In the genomic region with DNA sequence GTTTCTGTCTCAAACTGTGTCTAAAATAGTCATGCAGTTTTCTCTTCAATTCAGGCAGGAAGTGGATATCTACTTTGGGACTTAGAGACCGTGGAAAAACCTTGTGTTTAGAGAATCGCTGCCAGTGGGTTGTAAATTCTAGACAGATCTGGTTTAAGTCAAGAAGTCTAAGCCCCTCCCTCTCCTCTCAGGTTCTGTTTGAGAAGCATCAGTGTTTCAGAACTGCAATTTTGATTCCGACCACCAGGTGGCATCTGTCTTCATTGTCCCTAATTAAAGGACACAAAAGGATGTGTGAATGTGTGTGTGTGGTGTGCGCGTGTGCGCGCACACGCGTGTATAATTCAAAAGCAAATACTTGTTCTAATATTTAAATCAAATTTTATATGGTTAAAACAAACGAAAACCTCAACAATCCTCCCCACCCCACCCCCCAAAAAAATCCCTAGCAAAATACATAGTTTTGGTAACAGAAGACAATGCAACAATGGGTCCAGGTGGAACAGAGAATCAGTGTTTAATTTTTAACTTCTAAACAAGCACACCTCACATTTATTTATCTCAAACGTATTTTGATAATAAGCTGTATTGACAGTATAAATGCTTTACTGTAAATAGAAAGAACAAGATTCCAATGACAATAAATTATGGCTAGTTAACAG, we compare ENCODE assay signal across 8 mouse cellular contexts. TPM values are rescaled to one million over a fixed set of nuclear protein-coding genes. Genes with fewer than 3 reads are reported as not detected.
DNase-seq lines count a peak whose midpoint lies in the region; ATAC-seq lines count a peak whose summit lies in the region.

No protein-coding gene starts in this region.

- no peak overlapping the region for H3K27ac ChIP-seq in limb, embryonic 10.5 days
- H3K27ac ChIP-seq in midbrain, embryonic 16.5 days (ENCODE audit: low read length) = no peak overlapping the region

- H3K9me3 ChIP-seq in limb, embryonic 10.5 days (replicated peaks) = no peaks in the 10 kb centered on the region
- no peaks in the 10 kb centered on the region for H3K9me3 ChIP-seq in midbrain, embryonic 16.5 days (replicated peaks; ENCODE audit: control insufficient read depth, low read length, poor library complexity, severe bottlenecking)

- DNase-seq in urinary bladder, adult 18-20 months (ENCODE audit: low spot score in 2 of 2) = peak; percentile 19 to 23
- no peak for DNase-seq in urinary bladder, adult 2 months (ENCODE audit: low spot score)
- DNase-seq in embryo, embryonic 11.5 days (ENCODE audit: low read depth, low spot score) = peak; percentile 75
- DNase-seq in heart, adult 18-20 months = peak; percentile 64 to 87
- DNase-seq in kidney, adult 8-10 months = peak; percentile 42 to 81
- DNase-seq in limb, embryonic 10.5 days (ENCODE audit: low spot score) = peak; percentile 70
- DNase-seq in spleen, postnatal 10 days (ENCODE audit: low spot score in 2 of 2) = peak; percentile 46 to 75

- peak overlapping the region; percentile 29; the same call in 1 of the 2 replicates for H3K4me2 ChIP-seq in midbrain, embryonic 16.5 days (ENCODE audit: low read length)

- peak; percentile 62; the same call in 1 of the 2 replicates for ATAC-seq in midbrain, embryonic 16.5 days

- no peaks in the 10 kb centered on the region for H3K36me3 ChIP-seq in limb, embryonic 10.5 days
- H3K36me3 ChIP-seq in midbrain, embryonic 16.5 days (ENCODE audit: control insufficient read depth, insufficient read depth, low read length) = no peaks in the 10 kb centered on the region

- no peak overlapping the region for H3K4me3 ChIP-seq in limb, embryonic 10.5 days
- H3K4me3 ChIP-seq in midbrain, embryonic 16.5 days (ENCODE audit: low read depth, low read length) = peak overlapping the region; percentile 14; the same call in 1 of the 2 replicates

- 16% methylated on average over 11 of the region's 11 CpGs for WGBS in limb, embryonic 10.5 days
- 20% methylated on average over 11 of the region's 11 CpGs for WGBS in midbrain, embryonic 16.5 days

- H3K9ac ChIP-seq in midbrain, embryonic 16.5 days (ENCODE audit: low read depth, low read length) = no peak overlapping the region

- H3K4me1 ChIP-seq in limb, embryonic 10.5 days = no peaks in the 10 kb centered on the region
- H3K4me1 ChIP-seq in midbrain, embryonic 16.5 days (ENCODE audit: control insufficient read depth, insufficient read depth, low read length) = no peaks in the 10 kb centered on the region

- H3K27me3 ChIP-seq in limb, embryonic 10.5 days (ENCODE audit: low read depth, poor library complexity, severe bottlenecking) = peaks cover 20% of the 10 kb centered on the region; the same call in 1 of the 2 replicates
- H3K27me3 ChIP-seq in midbrain, embryonic 16.5 days (ENCODE audit: control insufficient read depth, insufficient read depth, low read depth, low read length) = no peaks in the 10 kb centered on the region

RNA-seq across cellular contexts. Expression of a gene that starts 38.2 kb away (rescaled TPM):
- polyA plus RNA-seq in urinary bladder, adult 2 months (2012; rRNA removed) = 1.1 and 2.0 TPM in 2 replicates
- 1 to 10 TPM; 3.6 to 6.0 TPM for total RNA-seq in heart, adult 18-20 months (2021)
- polyA plus RNA-seq in limb, embryonic 10.5 days (2016; fragmentation: Nextera tagmentation; extraction: Ambion mirVana) = 5.5 and 6.3 TPM in 2 replicates
- 5.9 and 7.2 TPM in 2 replicates for polyA plus RNA-seq in midbrain, embryonic 16.5 days (2015; fragmentation: Nextera tagmentation; extraction: Ambion mirVana)

RNA-seq across cellular contexts. Expression of a gene that starts 47.2 kb away (rescaled TPM):
- 63.8 and 66.5 TPM in 2 replicates for polyA plus RNA-seq in urinary bladder, adult 2 months (2012; rRNA removed)
- total RNA-seq in heart, adult 18-20 months (2021) = 10 to 100 TPM; 61.2 to 69.5 TPM
- polyA plus RNA-seq in limb, embryonic 10.5 days (2016; fragmentation: Nextera tagmentation; extraction: Ambion mirVana) = 196 and 211 TPM in 2 replicates
- 143 and 151 TPM in 2 replicates for polyA plus RNA-seq in midbrain, embryonic 16.5 days (2015; fragmentation: Nextera tagmentation; extraction: Ambion mirVana)

RNA-seq across cellular contexts. Expression of a gene that starts 47.2 kb away (rescaled TPM):
- 5.4 and 5.8 TPM in 2 replicates for polyA plus RNA-seq in urinary bladder, adult 2 months (2012; rRNA removed)
- 1 to 10 TPM; 1.6 to 2.0 TPM for total RNA-seq in heart, adult 18-20 months (2021)
- polyA plus RNA-seq in limb, embryonic 10.5 days (2016; fragmentation: Nextera tagmentation; extraction: Ambion mirVana) = 6.8 and 7.4 TPM in 2 replicates
- 3.2 and 3.8 TPM in 2 replicates for polyA plus RNA-seq in midbrain, embryonic 16.5 days (2015; fragmentation: Nextera tagmentation; extraction: Ambion mirVana)
